Mouse (Mus musculus) CH12.LX (cell line): ENCODE data around the gene Vps37c. TPM values are rescaled to one million over a fixed set of nuclear protein-coding genes. Genes with fewer than 3 reads are reported as not detected.

Source experiments
- DNase-seq: peaks from one replicate; pipeline ENCODE4 v3.0.0-alpha.2; 2013; ENCODE audit errors: extremely low read depth
- H3K27ac ChIP-seq: 2 replicates; pipeline ENCODE4 v1.5.1; 2012; ENCODE audit warnings: low read depth, mild to moderate bottlenecking, control low read depth, moderate library complexity; ENCODE audit not compliant: insufficient read depth
- H3K27me3 ChIP-seq: replicated peaks from 2 replicates; pipeline ENCODE3; 2012; ENCODE audit warnings: inconsistent platforms
- H3K36me3 ChIP-seq, 2 experiments: replicated peaks in 1 of 2; 2 replicates each; pipeline versions ENCODE3 to v1.6.1; 2012; ENCODE audit warnings: inconsistent platforms in 1 of 2, low read length in 1 of 2, mild to moderate bottlenecking in 1 of 2, mixed read lengths in 1 of 2, moderate library complexity in 1 of 2; ENCODE audit not compliant: control insufficient read depth in 1 of 2, insufficient read depth in 1 of 2
- H3K4me1 ChIP-seq, 2 experiments: 2 replicates each; pipeline ENCODE4 v1.6.1; 2012; ENCODE audit warnings: inconsistent platforms in 1 of 2, moderate library complexity in 1 of 2; ENCODE audit not compliant: insufficient read depth in 2 of 2, control insufficient read depth in 1 of 2
- H3K4me2 ChIP-seq: 2 replicates; pipeline ENCODE4 v1.6.1; 2012; ENCODE audit warnings: low read depth, mild to moderate bottlenecking, control low read depth; ENCODE audit not compliant: poor library complexity, insufficient read depth, severe bottlenecking
- H3K4me3 ChIP-seq, 3 experiments: fragments of 150-350 bp in 1 of 3; sonication (generic) in 1 of 3; replicated peaks in 1 of 3; 2 replicates each; pipeline versions ENCODE3 to v1.5.1; 2011 to 2012; ENCODE audit warnings: low read depth in 2 of 3, low read length in 2 of 3, mild to moderate bottlenecking in 2 of 3, moderate library complexity in 2 of 3, control low read depth in 1 of 3, improper control_type of control experiment in 1 of 3, inconsistent platforms in 1 of 3, mixed read lengths in 1 of 3; ENCODE audit not compliant: poor library complexity in 1 of 3
- H3K79me2 ChIP-seq: replicated peaks from 2 replicates; pipeline ENCODE4 v1.6.1; 2012; ENCODE audit warnings: mild to moderate bottlenecking, moderate library complexity; ENCODE audit not compliant: control insufficient read depth, poor library complexity, insufficient read depth, severe bottlenecking; ENCODE audit errors: extremely low read depth
- H3K9ac ChIP-seq: 2 replicates; pipeline ENCODE4 v1.6.1; 2012; ENCODE audit warnings: low read depth, mild to moderate bottlenecking, control low read depth, moderate library complexity; ENCODE audit not compliant: insufficient read depth
- H3K9me3 ChIP-seq: replicated peaks from 2 replicates; pipeline ENCODE3; 2012; ENCODE audit warnings: low read length, inconsistent platforms, mixed read lengths
- CTCF ChIP-seq, 2 experiments: IDR thresholded peaks in 1 of 2; conservative IDR thresholded peaks in 1 of 2; 2 replicates each; pipeline ENCODE4 v1.5.1; 2011 to 2012; ENCODE audit warnings: low read depth in 2 of 2, low read length in 2 of 2, improper control_type of control experiment in 1 of 2, inconsistent platforms in 1 of 2, mild to moderate bottlenecking in 1 of 2, moderate library complexity in 1 of 2
- E2F4 ChIP-seq: IDR thresholded peaks from 2 replicates; pipeline ENCODE4 v1.6.1; 2011; ENCODE audit warnings: low read depth, low read length, improper control_type of control experiment; ENCODE audit not compliant: insufficient replicate concordance
- EP300 ChIP-seq: IDR thresholded peaks from 2 replicates; pipeline ENCODE4 v1.6.1; 2011; ENCODE audit warnings: low read length, improper control_type of control experiment
- IRF4 ChIP-seq: IDR thresholded peaks from 2 replicates; pipeline ENCODE4 v1.6.1; 2014; ENCODE audit warnings: low read depth, mild to moderate bottlenecking, inconsistent platforms, low read length, improper control_type of control experiment
- PAX5 ChIP-seq: IDR thresholded peaks from 2 replicates; pipeline ENCODE4 v1.6.1; 2012; ENCODE audit warnings: low read length, inconsistent platforms, mixed read lengths
- RAD21 ChIP-seq: IDR thresholded peaks from 2 replicates; pipeline ENCODE4 v1.6.1; 2011; ENCODE audit warnings: low read depth, mild to moderate bottlenecking, low read length, improper control_type of control experiment, moderate library complexity
- RCOR1 ChIP-seq: conservative IDR thresholded peaks from 2 replicates; pipeline ENCODE4 v1.6.1; 2012; ENCODE audit warnings: low read depth, mild to moderate bottlenecking, inconsistent platforms, low read length, improper control_type of control experiment
- SMC3 ChIP-seq: IDR thresholded peaks from 2 replicates; pipeline ENCODE4 v1.6.1; 2011; ENCODE audit warnings: low read depth, low read length, improper control_type of control experiment
- TCF12 ChIP-seq: IDR thresholded peaks from 2 replicates; pipeline ENCODE4 v1.6.1; 2014; ENCODE audit warnings: low read depth, mild to moderate bottlenecking, inconsistent platforms, low read length, improper control_type of control experiment
- UBTF ChIP-seq: IDR thresholded peaks from 2 replicates; pipeline ENCODE4 v1.6.1; 2012; ENCODE audit warnings: low read depth, mild to moderate bottlenecking, inconsistent platforms, low read length, improper control_type of control experiment, moderate library complexity
- ZC3H11A ChIP-seq: IDR thresholded peaks from 2 replicates; pipeline ENCODE4 v1.6.1; 2012; ENCODE audit warnings: low read depth, mild to moderate bottlenecking, inconsistent platforms, low read length, improper control_type of control experiment
- ZKSCAN1 ChIP-seq: IDR thresholded peaks from 2 replicates; pipeline ENCODE4 v1.6.1; 2012; ENCODE audit warnings: low read depth, inconsistent platforms, low read length, improper control_type of control experiment, borderline replicate concordance
- dilution Hi-C: fragments of 300-500 bp; cut with MboI; formaldehyde crosslinking; loops from 2 replicates; pipeline ENCODE4 v1.14.3; 2020; ENCODE audit warnings: low sequenced_read_pairs; ENCODE audit not compliant: extremely low pct_unique_long_range_greater_than_20kb, extremely low pct_ligation_motif_present
- in situ Hi-C: fragments of 300-500 bp; cut with MboI; formaldehyde crosslinking; loops from 3 replicates; pipeline ENCODE4 v1.14.3; 2019; ENCODE audit warnings: low sequenced_read_pairs, low pct_ligation_motif_present, low pct_unique_long_range_greater_than_20kb, mixed read lengths
- polyA plus RNA-seq: library from polyadenylated mRNA; unstranded; fragments of >175 nt; gene quantifications from 2 replicates; pipeline ENCODE4 v1.2.1, GENCODE M21; 2012; ENCODE audit warnings: low read depth; ENCODE audit not compliant: insufficient read length
- total RNA-seq, 2 experiments: library from RNA; depleted of rRNA; stranded (reverse); fragments of 300-350 nt in 1 of 2; fragments of >200 nt in 1 of 2; gene quantifications; 2 replicates each; pipeline ENCODE4 v1.2.3; 2012 to 2014

The Vps37c gene
- total and polyA plus RNA-seq, 3 experiments: 6.2 to 13.0 (median 9.5) TPM

GRCm38 (mm10) chr19:10720524-10720923 is 32.0 kb downstream of the Vps37c start:
- no peak for DNase-seq
- Histone ChIP-seq H3K27me3 (no peaks in the 10 kb centered on the region), H3K9me3 (no peaks in the 10 kb centered on the region)
- in situ Hi-C loops: no loop called here
- TF ChIP-seq RAD21 (no peak), ZC3H11A (no peak)
- TF ChIP-seq, all 38 proteins: peak for 0
- Histone ChIP-seq H3K4me2 (no peak overlapping the region), H3K9ac (no peak overlapping the region), H3K4me1 (peaks cover 0 to 13% of the 10 kb centered on the region in 2 experiments; a peak in 1 of 4 replicates), H3K4me3 (no peak overlapping the region), H3K36me3 (peaks cover 0 to 97% of the 10 kb centered on the region in 2 experiments), H3K27ac (no peak overlapping the region), H3K79me2 (no peaks in the 10 kb centered on the region)
- dilution Hi-C loops: no loop called here

GRCm38 (mm10) chr19:10721064-10721463 is 32.5 kb downstream of the Vps37c start:
- Histone ChIP-seq H3K27ac (no peak overlapping the region), H3K4me2 (no peak overlapping the region), H3K27me3 (no peaks in the 10 kb centered on the region), H3K9ac (no peak overlapping the region), H3K79me2 (no peaks in the 10 kb centered on the region), H3K9me3 (no peaks in the 10 kb centered on the region), H3K4me1 (peaks cover 0 to 8% of the 10 kb centered on the region in 2 experiments; a peak in 1 of 4 replicates), H3K36me3 (peaks cover 0 to 97% of the 10 kb centered on the region in 2 experiments), H3K4me3 (no peak overlapping the region)
- dilution Hi-C loops: no loop called here
- in situ Hi-C loops: no loop called here
- TF ChIP-seq IRF4: no peak
- no peak for TF ChIP-seq CTCF (conservative IDR thresholded peaks at IDR 0.05 in 1 of 2, IDR thresholded peaks at IDR 0.05 in 1 of 2; ENCODE audit: low read depth in 2 of 2, low read length in 2 of 2)
- TF ChIP-seq EP300: no peak
- no peak for TF ChIP-seq ZKSCAN1
- TF ChIP-seq SMC3: no peak
- DNase-seq: no peak

DNA sequence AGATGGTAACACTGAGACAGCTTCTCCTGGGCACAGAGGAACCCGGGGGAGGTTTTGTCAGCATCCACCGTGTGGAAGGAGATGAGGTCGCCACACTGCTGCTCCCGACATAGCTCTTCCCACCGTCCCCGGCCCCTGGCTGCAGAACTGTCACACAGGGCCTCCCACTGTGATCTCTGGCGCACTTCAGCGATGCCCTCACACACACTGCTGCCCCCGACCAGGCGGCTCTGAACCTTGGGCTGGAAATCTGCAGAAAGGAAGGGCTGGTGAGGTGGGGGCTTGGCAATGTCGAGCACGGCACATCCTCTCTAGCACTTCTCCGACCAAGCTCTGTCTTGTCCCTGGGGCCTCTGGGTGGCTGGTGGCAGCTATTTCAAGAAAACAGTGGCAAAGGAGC is 34.5 kb downstream of the Vps37c start:
- no peak overlapping the region for H3K4me2 ChIP-seq
- no peaks in the 10 kb centered on the region for H3K79me2 ChIP-seq
- H3K4me3 ChIP-seq: no peak overlapping the region
- no peak for DNase-seq
- H3K27ac ChIP-seq: no peak overlapping the region
- dilution Hi-C loops: no loop called here
- no peak overlapping the region for H3K9ac ChIP-seq
- TF ChIP-seq PAX5: no peak
- no peak for TF ChIP-seq UBTF
- no peak for TF ChIP-seq TCF12
- no peak for TF ChIP-seq ZC3H11A
- no peak for TF ChIP-seq RCOR1
- no peak for TF ChIP-seq E2F4
- no peaks in the 10 kb centered on the region for H3K9me3 ChIP-seq
- H3K36me3 ChIP-seq: peaks cover 0 to 96% of the 10 kb centered on the region in 2 experiments
- no peaks in the 10 kb centered on the region for H3K27me3 ChIP-seq
- peaks cover under 1 to 7% of the 10 kb centered on the region in 2 experiments for H3K4me1 ChIP-seq
- in situ Hi-C loops: no loop called here
